Mouse (Mus musculus): ENCODE measurements around the gene Gm42417. TPM values are rescaled to one million over a fixed set of nuclear protein-coding genes. Genes with fewer than 3 reads are reported as not detected.
A peak's percentile ranks its signal among the peaks of the same experiment; 100 is the strongest.

Gm42417 gene
- polyA plus RNA-seq, 1 experiment, result not detected

GRCm38 (mm10) chr1:36580384-36581207 is 41.4 kb upstream of the Gm42417 start:
- no peak for TF ChIP-seq CTCF (IDR thresholded peaks at IDR 0.05; ENCODE audit: extremely low read depth, insufficient read depth, insufficient read length, insufficient replicate concordance)
- no peak for TF ChIP-seq POLR2A (IDR thresholded peaks at IDR 0.05; ENCODE audit: low read depth, low read length)
- H3K27me3 ChIP-seq (ENCODE audit: control insufficient read depth, insufficient read depth, low read length), result no peaks in the 10 kb centered on the region
- no peak overlapping the region for H3K4me3 ChIP-seq (ENCODE audit: extremely low read depth, insufficient read depth, insufficient read length)
- H3K27ac ChIP-seq (ENCODE audit: insufficient read depth, low read length), result peak overlapping the region; percentile 54; the same call in 1 of the 2 replicates
- H3K4me1 ChIP-seq (ENCODE audit: control insufficient read depth, insufficient read depth, insufficient read length), result peaks cover 4% of the 10 kb centered on the region; the same call in 1 of the 2 replicates
- H3K36me3 ChIP-seq (ENCODE audit: control insufficient read depth, insufficient read depth, low read length), result no peaks in the 10 kb centered on the region
- no peak for DNase-seq (ENCODE audit: low read depth in 1 of 2, low spot score in 2 of 2)
- WGBS, result 28% methylated on average over 17 of the region's 17 CpGs

GRCm38 (mm10) chr1:36579974-36580383 is 40.8 kb upstream of the Gm42417 start:
- H3K4me3 ChIP-seq (ENCODE audit: extremely low read depth, insufficient read depth, insufficient read length), result no peak overlapping the region
- no peaks in the 10 kb centered on the region for H3K36me3 ChIP-seq (ENCODE audit: control insufficient read depth, insufficient read depth, low read length)
- H3K4me1 ChIP-seq (ENCODE audit: control insufficient read depth, insufficient read depth, insufficient read length), result peaks cover 4% of the 10 kb centered on the region; the same call in 1 of the 2 replicates
- TF ChIP-seq CTCF (IDR thresholded peaks at IDR 0.05; ENCODE audit: extremely low read depth, insufficient read depth, insufficient read length, insufficient replicate concordance), result no peak
- no peak for TF ChIP-seq POLR2A (IDR thresholded peaks at IDR 0.05; ENCODE audit: low read depth, low read length)
- no peaks in the 10 kb centered on the region for H3K27me3 ChIP-seq (ENCODE audit: control insufficient read depth, insufficient read depth, low read length)
- 60% methylated on average over 6 of the region's 6 CpGs for WGBS
- DNase-seq (ENCODE audit: low read depth in 1 of 2, low spot score in 2 of 2), result no peak
- H3K27ac ChIP-seq (ENCODE audit: insufficient read depth, low read length), result peak overlapping the region; percentile 54; the same call in 1 of the 2 replicates

DNA sequence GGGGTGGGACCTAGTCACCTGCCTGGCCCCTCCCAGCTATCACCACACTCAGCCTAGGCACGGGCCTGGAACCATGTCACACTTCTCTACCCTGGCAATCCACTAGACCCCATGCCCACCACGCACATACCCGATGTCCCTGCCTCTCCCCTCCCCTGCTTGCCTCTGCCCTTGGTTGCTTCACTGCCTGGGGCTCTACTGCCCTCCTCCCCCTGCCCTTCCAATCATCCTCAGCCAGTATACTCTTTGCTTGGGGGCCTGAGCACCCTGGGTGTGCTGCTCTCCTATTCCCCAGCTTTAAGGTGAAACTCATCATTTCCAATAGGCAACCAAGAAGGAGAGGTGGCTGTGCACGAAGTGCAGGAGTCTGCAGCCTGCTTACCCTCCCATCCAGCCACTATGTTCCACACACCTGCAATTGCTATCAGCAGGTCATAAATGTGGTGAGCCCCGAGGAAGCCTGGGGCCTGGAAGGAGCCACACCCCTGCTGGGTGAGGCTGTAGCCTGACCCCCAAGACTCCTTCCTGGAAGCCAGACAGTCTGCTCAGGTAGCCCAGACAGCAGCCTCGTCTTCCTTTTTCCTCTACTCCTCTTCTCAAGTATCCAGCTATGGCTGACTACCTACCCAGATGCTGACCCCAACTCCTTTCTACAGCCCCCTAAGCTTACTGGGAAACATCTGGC is 37.9 kb upstream of the Gm42417 start:
- no peak overlapping the region for H3K4me3 ChIP-seq (ENCODE audit: extremely low read depth, insufficient read depth, insufficient read length)
- WGBS, result 78% methylated on average over 6 of the region's 6 CpGs
- DNase-seq (ENCODE audit: low read depth in 1 of 2, low spot score in 2 of 2), result no peak
- H3K27ac ChIP-seq (ENCODE audit: insufficient read depth, low read length), result no peak overlapping the region
- H3K36me3 ChIP-seq (ENCODE audit: control insufficient read depth, insufficient read depth, low read length), result no peaks in the 10 kb centered on the region
- H3K4me1 ChIP-seq (ENCODE audit: control insufficient read depth, insufficient read depth, insufficient read length), result peaks cover 4% of the 10 kb centered on the region; the same call in 1 of the 2 replicates
- no peaks in the 10 kb centered on the region for H3K27me3 ChIP-seq (ENCODE audit: control insufficient read depth, insufficient read depth, low read length)
- TF ChIP-seq CTCF (IDR thresholded peaks at IDR 0.05; ENCODE audit: extremely low read depth, insufficient read depth, insufficient read length, insufficient replicate concordance), result no peak
- no peak for TF ChIP-seq POLR2A (IDR thresholded peaks at IDR 0.05; ENCODE audit: low read depth, low read length)

GRCm38 (mm10) chr1:36575347-36575746 is 36.1 kb upstream of the Gm42417 start:
- H3K27me3 ChIP-seq (ENCODE audit: control insufficient read depth, insufficient read depth, low read length), result no peaks in the 10 kb centered on the region
- H3K4me1 ChIP-seq (ENCODE audit: control insufficient read depth, insufficient read depth, insufficient read length), result peaks cover 4% of the 10 kb centered on the region; the same call in 1 of the 2 replicates
- 89% methylated on average over 6 of the region's 6 CpGs for WGBS
- H3K27ac ChIP-seq (ENCODE audit: insufficient read depth, low read length), result no peak overlapping the region
- no peak for DNase-seq (ENCODE audit: low read depth in 1 of 2, low spot score in 2 of 2)
- TF ChIP-seq POLR2A (IDR thresholded peaks at IDR 0.05; ENCODE audit: low read depth, low read length), result no peak
- no peak for TF ChIP-seq CTCF (IDR thresholded peaks at IDR 0.05; ENCODE audit: extremely low read depth, insufficient read depth, insufficient read length, insufficient replicate concordance)
- no peak overlapping the region for H3K4me3 ChIP-seq (ENCODE audit: extremely low read depth, insufficient read depth, insufficient read length)
- H3K36me3 ChIP-seq (ENCODE audit: control insufficient read depth, insufficient read depth, low read length), result no peaks in the 10 kb centered on the region

DNA sequence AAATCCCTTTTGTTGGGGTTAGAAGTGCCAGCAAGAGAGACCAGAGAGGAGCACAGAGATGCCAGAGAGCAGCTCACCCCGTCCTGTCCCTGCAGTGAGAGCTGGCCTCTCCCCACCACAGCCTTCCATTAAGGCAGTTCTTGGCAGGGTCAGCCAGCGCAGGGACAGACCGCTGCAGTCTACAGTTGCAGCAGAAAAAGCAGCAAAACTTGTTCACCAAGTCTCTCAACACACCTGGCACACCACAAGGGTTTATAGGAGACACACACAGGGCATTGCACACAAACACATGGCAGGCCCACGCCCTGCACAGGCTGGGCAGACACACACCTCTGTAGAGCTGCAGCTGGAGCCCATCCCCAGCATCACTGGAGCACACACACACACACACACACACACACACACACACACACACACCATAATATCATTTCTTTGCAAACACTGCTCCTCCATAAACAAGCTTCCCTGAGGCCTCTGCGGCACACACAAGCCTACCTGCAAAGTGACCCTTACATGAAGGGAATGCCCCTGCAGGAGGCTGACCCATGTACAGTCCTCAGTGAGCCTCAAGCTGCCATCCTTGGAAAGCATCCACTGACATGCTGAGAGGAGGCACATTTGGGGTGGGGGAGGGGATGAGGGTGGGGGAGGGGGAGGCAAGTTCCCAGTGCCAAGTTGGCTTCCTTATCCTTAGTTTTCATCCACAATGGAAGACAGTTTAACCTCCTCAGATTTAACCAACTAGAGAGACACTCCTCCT is 35.1 kb upstream of the Gm42417 start:
- H3K4me1 ChIP-seq (ENCODE audit: control insufficient read depth, insufficient read depth, insufficient read length), result no peaks in the 10 kb centered on the region; the same call in 1 of the 2 replicates
- no peaks in the 10 kb centered on the region for H3K27me3 ChIP-seq (ENCODE audit: control insufficient read depth, insufficient read depth, low read length)

DNA sequence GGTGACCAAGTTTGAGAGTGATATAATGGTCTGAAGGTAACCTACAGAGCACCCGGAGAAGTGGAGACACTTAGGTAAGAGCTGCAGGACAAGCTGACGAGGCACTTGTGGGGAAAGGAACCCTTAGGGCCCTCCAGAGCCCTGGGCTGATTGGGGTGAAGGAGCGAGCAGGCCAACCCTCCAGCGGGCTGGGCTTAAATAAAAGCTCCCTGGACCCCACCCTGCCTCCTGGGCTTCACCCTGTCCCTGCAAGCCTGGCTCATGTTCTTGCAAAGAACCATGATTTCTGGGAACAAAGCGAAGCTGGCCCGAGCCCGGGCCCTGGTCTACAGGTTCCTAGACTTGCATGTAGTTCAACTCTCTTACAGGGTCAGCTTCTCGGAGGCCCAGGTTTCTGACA is 34.3 kb upstream of the Gm42417 start:
- no peaks in the 10 kb centered on the region for H3K27me3 ChIP-seq (ENCODE audit: control insufficient read depth, insufficient read depth, low read length)
- no peak for DNase-seq (ENCODE audit: low read depth in 1 of 2, low spot score in 2 of 2)
- WGBS, result 85% methylated on average over 8 of the region's 8 CpGs
- H3K36me3 ChIP-seq (ENCODE audit: control insufficient read depth, insufficient read depth, low read length), result no peaks in the 10 kb centered on the region
- H3K27ac ChIP-seq (ENCODE audit: insufficient read depth, low read length), result no peak overlapping the region
- TF ChIP-seq POLR2A (IDR thresholded peaks at IDR 0.05; ENCODE audit: low read depth, low read length) (no peak), CTCF (IDR thresholded peaks at IDR 0.05; ENCODE audit: extremely low read depth, insufficient read depth, insufficient read length, insufficient replicate concordance) (no peak)
- H3K4me1 ChIP-seq (ENCODE audit: control insufficient read depth, insufficient read depth, insufficient read length), result no peaks in the 10 kb centered on the region; the same call in 1 of the 2 replicates
- H3K4me3 ChIP-seq (ENCODE audit: extremely low read depth, insufficient read depth, insufficient read length), result no peak overlapping the region

More for the DNA sequence above, 35.1 kb upstream of the Gm42417 start:
- no peak overlapping the region for H3K27ac ChIP-seq (ENCODE audit: insufficient read depth, low read length)
- no peak overlapping the region for H3K4me3 ChIP-seq (ENCODE audit: extremely low read depth, insufficient read depth, insufficient read length)
- H3K36me3 ChIP-seq (ENCODE audit: control insufficient read depth, insufficient read depth, low read length), result no peaks in the 10 kb centered on the region
- no peak for DNase-seq (ENCODE audit: low read depth in 1 of 2, low spot score in 2 of 2)
- no peak for TF ChIP-seq POLR2A (IDR thresholded peaks at IDR 0.05; ENCODE audit: low read depth, low read length)
- no peak for TF ChIP-seq CTCF (IDR thresholded peaks at IDR 0.05; ENCODE audit: extremely low read depth, insufficient read depth, insufficient read length, insufficient replicate concordance)
- WGBS, result 87% methylated on average over 5 of the region's 5 CpGs

Measured in spleen, adult 2 months (tissue).